Mouse (Mus musculus) left cerebral cortex, adult 9 months (tissue): ENCODE results near the gene Mindy3.
A peak's percentile ranks its signal among the peaks of the same experiment; 100 is the strongest.
"Not testable (repeated sequence)": the region's sequence is repeated elsewhere in the genome, so short reads cannot be mapped to it uniquely, and the experiment has no call there.

ENCODE experiments used
- DNase-seq, 2 experiments: peaks; one replicate each; pipeline ENCODE4 v3.0.0; 2022; ENCODE audit warnings: low spot score in 2 of 2

The Mindy3 gene

GRCm38 (mm10) chr2:12419262-12419655 lies at the start of gene Mindy3:
Gene Mindy3 (minus strand): TSS chr2:12419470.
- DNase-seq = peak; percentile 58 to 86

- no peak for DNase-seq
Observed at GRCm38 (mm10) chr2:12459732-12460131, 40.5 kb upstream of the Mindy3 start.

- DNase-seq = no peak
Observed at GRCm38 (mm10) chr2:12450108-12450507, 30.8 kb upstream of the Mindy3 start.

- no peak for DNase-seq
Observed at GRCm38 (mm10) chr2:12440120-12440519, 20.9 kb upstream of the Mindy3 start.

- no peak for DNase-seq
Observed at GRCm38 (mm10) chr2:12439543-12439942, 20.3 kb upstream of the Mindy3 start.

- peak in 1 of 2 experiments; percentile 6 for DNase-seq
Observed at GRCm38 (mm10) chr2:12438181-12438580, 18.9 kb upstream of the Mindy3 start.

GRCm38 (mm10) chr2:12432055-12432454 lies 12.8 kb upstream of the Mindy3 start:
- no peak for DNase-seq

GRCm38 (mm10) chr2:12424374-12424773 lies 5.1 kb upstream of the Mindy3 start:
- DNase-seq = no peak

- not testable (repeated sequence) for DNase-seq
Observed at GRCm38 (mm10) chr2:12423426-12423825, 4.2 kb upstream of the Mindy3 start.

GRCm38 (mm10) chr2:12418534-12419261 lies 572 bp downstream of the Mindy3 start:
- peak in 1 of 2 experiments; percentile 4 for DNase-seq

GRCm38 (mm10) chr2:12418121-12418520 lies 1.1 kb downstream of the Mindy3 start:
- DNase-seq = no peak

- DNase-seq = no peak
Observed at GRCm38 (mm10) chr2:12412309-12412708, 7.0 kb downstream of the Mindy3 start.

GRCm38 (mm10) chr2:12411129-12411528 lies 8.1 kb downstream of the Mindy3 start:
- DNase-seq = no peak

- no peak for DNase-seq
Observed at GRCm38 (mm10) chr2:12406737-12407136, 12.5 kb downstream of the Mindy3 start.

- DNase-seq = no peak
Observed at GRCm38 (mm10) chr2:12402469-12402868, 16.8 kb downstream of the Mindy3 start.

- no peak for DNase-seq
Observed at GRCm38 (mm10) chr2:12401137-12401536, 18.1 kb downstream of the Mindy3 start.

- DNase-seq = peak; percentile 4 to 76
Observed at GRCm38 (mm10) chr2:12389028-12389427, 30.2 kb downstream of the Mindy3 start.

GRCm38 (mm10) chr2:12388569-12388968 lies 30.7 kb downstream of the Mindy3 start:
- DNase-seq = no peak

GRCm38 (mm10) chr2:12384389-12384788 lies 34.9 kb downstream of the Mindy3 start:
- DNase-seq = no peak

- DNase-seq = no peak
Observed at GRCm38 (mm10) chr2:12382650-12383049, 36.6 kb downstream of the Mindy3 start.

- DNase-seq = no peak
Observed at GRCm38 (mm10) chr2:12380233-12380632, 39.0 kb downstream of the Mindy3 start.

- no peak for DNase-seq
Observed at GRCm38 (mm10) chr2:12378591-12378990, 40.7 kb downstream of the Mindy3 start.

- DNase-seq = no peak
Observed at GRCm38 (mm10) chr2:12377024-12377423, 42.2 kb downstream of the Mindy3 start.

- no peak for DNase-seq
Observed at GRCm38 (mm10) chr2:12372883-12373282, 46.4 kb downstream of the Mindy3 start.
